Mouse (Mus musculus) right cerebral cortex, postnatal 10 days (tissue): ENCODE results near the gene Shbg.
"Not testable (repeated sequence)": the region's sequence is repeated elsewhere in the genome, so short reads cannot be mapped to it uniquely, and the experiment has no call there.

ENCODE experiments used
- DNase-seq, 2 experiments: peaks; one replicate each; pipeline ENCODE4 v3.0.0; 2021; ENCODE audit warnings: low spot score in 2 of 2

The Shbg gene

GRCm38 (mm10) chr11:69632284-69633089 lies 14.8 kb upstream of the Shbg start, which contains the start of gene Fxr2:
TSS of gene Fxr2 (plus strand) at chr11:69632990.
- peak; percentile 100 for DNase-seq

- DNase-seq, result no peak
Observed at GRCm38 (mm10) chr11:69629802-69630201, 12.1 kb upstream of the Shbg start.

GRCm38 (mm10) chr11:69628286-69628685 lies 10.6 kb upstream of the Shbg start:
- peak; percentile 75 to 77 for DNase-seq

GRCm38 (mm10) chr11:69624339-69624738 lies 6.6 kb upstream of the Shbg start:
- DNase-seq, result not testable (repeated sequence)

GRCm38 (mm10) chr11:69623006-69623405 lies 5.3 kb upstream of the Shbg start:
- no peak for DNase-seq

GRCm38 (mm10) chr11:69622406-69622805 lies 4.7 kb upstream of the Shbg start:
- DNase-seq, result peak in 1 of 2 experiments; percentile 43

GRCm38 (mm10) chr11:69621571-69622268 lies 4.0 kb upstream of the Shbg start, which contains the start of gene Sat2:
TSS of gene Sat2 (plus strand) at chr11:69622024.
- DNase-seq, result peak; percentile 74 to 76

- no peak for DNase-seq
Observed at GRCm38 (mm10) chr11:69620394-69621081, 2.8 kb upstream of the Shbg start.

- DNase-seq, result no peak
Observed at GRCm38 (mm10) chr11:69616781-69617180, 924 bp downstream of the Shbg start.

- not testable (repeated sequence) for DNase-seq
Observed at GRCm38 (mm10) chr11:69614257-69614588, 3.5 kb downstream of the Shbg start.

- DNase-seq, result peak; percentile 80 to 86
Observed at GRCm38 (mm10) chr11:69613553-69614256, 4.0 kb downstream of the Shbg start.

GRCm38 (mm10) chr11:69610899-69611298 lies 6.8 kb downstream of the Shbg start:
- DNase-seq, result peak; percentile 65 to 75

GRCm38 (mm10) chr11:69609416-69609815 lies 8.3 kb downstream of the Shbg start:
- DNase-seq, result no peak

GRCm38 (mm10) chr11:69608525-69608924 lies 9.2 kb downstream of the Shbg start:
- DNase-seq, result no peak

- DNase-seq, result no peak
Observed at GRCm38 (mm10) chr11:69606832-69607231, 10.9 kb downstream of the Shbg start.

- DNase-seq, result no peak
Observed at GRCm38 (mm10) chr11:69606491-69606795, 11.3 kb downstream of the Shbg start.

- DNase-seq, result peak; percentile 92
Observed at GRCm38 (mm10) chr11:69605726-69606490, 11.8 kb downstream of the Shbg start, which contains the start of gene Atp1b2. TSS of gene Atp1b2 (minus strand) at chr11:69605942.

- DNase-seq, result peak; percentile 67 to 68
Observed at GRCm38 (mm10) chr11:69604795-69605664, 12.7 kb downstream of the Shbg start.

GRCm38 (mm10) chr11:69604347-69604746 lies 13.4 kb downstream of the Shbg start:
- DNase-seq, result no peak

GRCm38 (mm10) chr11:69603516-69603915 lies 14.2 kb downstream of the Shbg start:
- DNase-seq, result no peak
